Mouse (Mus musculus) bone marrow, adult 2 months (tissue): Measurements from ENCODE around the gene Rbm44. TPM values are rescaled to one million over a fixed set of nuclear protein-coding genes. Genes with fewer than 3 reads are reported as not detected.
A peak's percentile ranks its signal among the peaks of the same experiment; 100 is the strongest.

Experiments used
- H3K27ac ChIP-seq: fragments of 200-500 bp; 2 replicates; pipeline ENCODE4 v1.5.1; 2012; ENCODE audit warnings: low read depth, mild to moderate bottlenecking, control low read depth, inconsistent platforms, low read length; ENCODE audit not compliant: control insufficient read depth, poor library complexity, insufficient read depth
- H3K4me1 ChIP-seq: fragments of 200-500 bp; 2 replicates; pipeline ENCODE4 v1.6.1; 2011; ENCODE audit warnings: low read length; ENCODE audit not compliant: control insufficient read depth, insufficient read depth
- H3K4me3 ChIP-seq: fragments of 200-500 bp; replicated peaks from 2 replicates; pipeline ENCODE3; 2011; ENCODE audit warnings: mild to moderate bottlenecking, low read depth, low read length, control low read depth; ENCODE audit not compliant: control insufficient read depth
- CTCF ChIP-seq: fragments of 200-500 bp; IDR thresholded peaks from 2 replicates; pipeline ENCODE4 v1.5.1; 2011; ENCODE audit warnings: low read length, control low read depth; ENCODE audit not compliant: control insufficient read depth, insufficient read depth
- POLR2A ChIP-seq: fragments of 200-500 bp; IDR thresholded peaks from 2 replicates; pipeline ENCODE4 v1.6.1; 2011; ENCODE audit warnings: low read depth, mild to moderate bottlenecking, control low read depth, low read length, borderline replicate concordance; ENCODE audit not compliant: control insufficient read depth
- WGBS: fragments of 180-500 bp; shearing (Covaris S2); methylation state at CpG from one replicate; pipeline ENCODE4 v1.1.7; 2018; 5-methylcytosine and 5-hydroxymethylcytosine counted together
- polyA plus RNA-seq: library from polyadenylated mRNA; stranded (reverse); fragments of >200 nt; gene quantifications from 2 replicates; pipeline ENCODE4 v1.2.4, GENCODE M21; 2011; ENCODE audit warnings: low replicate concordance; ENCODE audit not compliant: missing spikeins, insufficient read depth, insufficient read length

Rbm44 gene
- polyA plus RNA-seq, 1 experiment, result 11.0 TPM

- 10% methylated on average over 5 of the region's 5 CpGs for WGBS
Observed at GRCm38 (mm10) chr1:91181261-91181660, 36.4 kb downstream of the Rbm44 start.

GRCm38 (mm10) chr1:91181784-91182450 lies 37.0 kb downstream of the Rbm44 start:
- peaks cover 6% of the 10 kb centered on the region for H3K4me1 ChIP-seq

More at GRCm38 (mm10) chr1:91181261-91181660, 36.4 kb downstream of the Rbm44 start:
- H3K4me1 ChIP-seq, result peaks cover 6% of the 10 kb centered on the region
- TF ChIP-seq CTCF (no peak), POLR2A (no peak)
- no peak overlapping the region for H3K27ac ChIP-seq
- peak overlapping the region; percentile 37 for H3K4me3 ChIP-seq

GRCm38 (mm10) chr1:91183305-91183704 lies 38.4 kb downstream of the Rbm44 start:
- 13% methylated on average over 10 of the region's 10 CpGs for WGBS
- peaks cover 9% of the 10 kb centered on the region for H3K4me1 ChIP-seq
- TF ChIP-seq POLR2A, result no peak
- TF ChIP-seq CTCF, result no peak

More at GRCm38 (mm10) chr1:91181784-91182450, 37.0 kb downstream of the Rbm44 start:
- Histone ChIP-seq H3K27ac (no peak overlapping the region), H3K4me3 (peak overlapping the region; percentile 6)
- WGBS, result 4% methylated on average over 12 of the region's 12 CpGs
- TF ChIP-seq POLR2A, result no peak
- no peak for TF ChIP-seq CTCF

GRCm38 (mm10) chr1:91186677-91187076 lies 41.8 kb downstream of the Rbm44 start:
- TF ChIP-seq CTCF (no peak), POLR2A (no peak)
- WGBS, result 34% methylated on average over 6 of the region's 6 CpGs
- Histone ChIP-seq H3K4me1 (peaks cover 10% of the 10 kb centered on the region), H3K27ac (peak overlapping the region; percentile 89), H3K4me3 (no peak overlapping the region)

More at GRCm38 (mm10) chr1:91183305-91183704, 38.4 kb downstream of the Rbm44 start:
- Histone ChIP-seq H3K4me3 (no peak overlapping the region), H3K27ac (no peak overlapping the region)

GRCm38 (mm10) chr1:91187315-91187714 lies 42.4 kb downstream of the Rbm44 start:
- WGBS, result 5% methylated on average over 5 of the region's 5 CpGs
- Histone ChIP-seq H3K4me3 (no peak overlapping the region), H3K27ac (peak overlapping the region; percentile 89), H3K4me1 (peaks cover 9% of the 10 kb centered on the region; the same call in 1 of the 2 replicates)
- TF ChIP-seq POLR2A, result no peak
- TF ChIP-seq CTCF, result no peak

GRCm38 (mm10) chr1:91187786-91188640 lies 43.1 kb downstream of the Rbm44 start:
- Histone ChIP-seq H3K4me3 (no peak overlapping the region), H3K27ac (peak overlapping the region; percentile 77), H3K4me1 (peaks cover 10% of the 10 kb centered on the region; the same call in 1 of the 2 replicates)
- TF ChIP-seq POLR2A (no peak), CTCF (no peak)
- WGBS, result 29% methylated on average over 7 of the region's 7 CpGs

- WGBS, result 67% methylated on average over 10 of the region's 10 CpGs
- Histone ChIP-seq H3K4me3 (no peak overlapping the region), H3K27ac (no peak overlapping the region; the same call in none of the 2 replicates), H3K4me1 (peaks cover 14% of the 10 kb centered on the region)
- TF ChIP-seq POLR2A, result no peak
Observed at GRCm38 (mm10) chr1:91188851-91189460, 44.1 kb downstream of the Rbm44 start.

GRCm38 (mm10) chr1:91192184-91192583 lies 47.3 kb downstream of the Rbm44 start:
- H3K4me3 ChIP-seq, result no peak overlapping the region
- WGBS, result 67% methylated on average over 8 of the region's 8 CpGs
- H3K27ac ChIP-seq, result no peak overlapping the region
- H3K4me1 ChIP-seq, result peaks cover 12% of the 10 kb centered on the region
- TF ChIP-seq POLR2A (no peak), CTCF (no peak)
